Mouse (Mus musculus) gastrocnemius, postnatal 25 days (tissue): ENCODE results near the gene Atg4a. TPM values are rescaled to one million over a fixed set of nuclear protein-coding genes. Genes with fewer than 3 reads are reported as not detected.

Source experiments
- DNase-seq: peaks from one replicate; pipeline ENCODE4 v3.0.0; 2022
- long read RNA-seq, 2 experiments: library from polyadenylated mRNA; stranded (forward); transcript quantifications; one replicate each; pipeline ENCODE4 v2.0.0; 2021
- total RNA-seq, 2 experiments: library from RNA; stranded (reverse); gene quantifications; 1 replicate in 1 of 2; 2 replicates in 1 of 2; pipeline ENCODE4 v1.2.3; 2021

Gene Atg4a
- total RNA-seq: 10 to 100 TPM; 17.0 TPM
- long read RNA-seq, experiment 1, transcript Atg4a-201 (13 exons, 2,202 nt): major isoform, 30 of 36 reads
- long read RNA-seq, experiment 1, partial matches to known transcripts: 5 of 36 reads
- long read RNA-seq, experiment 1, other reads (novel, unspliced or antisense): 1 of 36 reads
- long read RNA-seq, experiment 2, transcript Atg4a-201 (13 exons, 2,202 nt): major isoform, 36 of 47 reads
- long read RNA-seq, experiment 2, partial matches to known transcripts: 10 of 47 reads
- long read RNA-seq, experiment 2, other reads (novel, unspliced or antisense): 1 of 47 reads

GRCm38 (mm10) chrX:140956272-140956940 is at the start of gene Atg4a, which contains the start of gene Psmd10:
TSS of gene Atg4a (plus strand) at chrX:140956907.
TSS of gene Psmd10 (minus strand) at chrX:140956728.
- peak; percentile 89 for DNase-seq

GRCm38 (mm10) chrX:140907360-140907759 is 49.3 kb upstream of the Atg4a start, which contains the start of gene Vsig1:
TSS of gene Vsig1 (plus strand) at chrX:140907608.
- no peak for DNase-seq

GRCm38 (mm10) chrX:140921321-140921720 is 35.4 kb upstream of the Atg4a start:
- DNase-seq: no peak

- DNase-seq: no peak
Observed at GRCm38 (mm10) chrX:140932066-140932465, 24.6 kb upstream of the Atg4a start.

- DNase-seq: no peak
Observed at GRCm38 (mm10) chrX:140933263-140933662, 23.4 kb upstream of the Atg4a start.

GRCm38 (mm10) chrX:140936271-140936670 is 20.4 kb upstream of the Atg4a start:
- DNase-seq: no peak

- no peak for DNase-seq
Observed at GRCm38 (mm10) chrX:140953618-140954017, 3.1 kb upstream of the Atg4a start.

- no peak for DNase-seq
Observed at GRCm38 (mm10) chrX:140956959-140957358, 252 bp downstream of the Atg4a start.

GRCm38 (mm10) chrX:140978943-140979342 is 22.2 kb downstream of the Atg4a start:
- DNase-seq: no peak

GRCm38 (mm10) chrX:140979546-140979945 is 22.8 kb downstream of the Atg4a start:
- DNase-seq: no peak

- no peak for DNase-seq
Observed at GRCm38 (mm10) chrX:140980163-140980562, 23.5 kb downstream of the Atg4a start.

- DNase-seq: no peak
Observed at GRCm38 (mm10) chrX:140983206-140983960, 26.7 kb downstream of the Atg4a start.

- DNase-seq: no peak
Observed at GRCm38 (mm10) chrX:140984795-140985194, 28.1 kb downstream of the Atg4a start.

GRCm38 (mm10) chrX:140985256-140985655 is 28.5 kb downstream of the Atg4a start:
- no peak for DNase-seq

- DNase-seq: no peak
Observed at GRCm38 (mm10) chrX:140996909-140997516, 40.3 kb downstream of the Atg4a start.

- DNase-seq: no peak
Observed at GRCm38 (mm10) chrX:140997912-140998545, 41.3 kb downstream of the Atg4a start.

GRCm38 (mm10) chrX:140998885-140999284 is 42.2 kb downstream of the Atg4a start:
- no peak for DNase-seq

- no peak for DNase-seq
Observed at GRCm38 (mm10) chrX:141149705-141150104, 193.0 kb downstream of the Atg4a start.

- no peak for DNase-seq
Observed at GRCm38 (mm10) chrX:141150290-141150689, 193.6 kb downstream of the Atg4a start.

GRCm38 (mm10) chrX:141151182-141151581 is 194.5 kb downstream of the Atg4a start:
- no peak for DNase-seq

- DNase-seq: no peak
Observed at GRCm38 (mm10) chrX:141156696-141157095, 200.0 kb downstream of the Atg4a start.

GRCm38 (mm10) chrX:141157626-141158025 is 200.9 kb downstream of the Atg4a start:
- no peak for DNase-seq
